Mouse (Mus musculus): ENCODE measurements around the gene Trip11. TPM values are rescaled to one million over a fixed set of nuclear protein-coding genes. Genes with fewer than 3 reads are reported as not detected.

Gene Trip11
- polyA plus RNA-seq, 1 experiment from 2014 or later = 26.6 TPM

GRCm38 (mm10) chr12:101928423-101928822 lies 15.4 kb upstream of the Trip11 start:
- Histone ChIP-seq H3K4me2 (replicated peaks) (no peak overlapping the region), H3K27me3 (no peaks in the 10 kb centered on the region), H3K36me3 (peaks cover 76% of the 10 kb centered on the region), H3K4me3 (no peak overlapping the region), H3K4me1 (no peaks in the 10 kb centered on the region), H3K9me3 (no peaks in the 10 kb centered on the region), H3K27ac (no peak overlapping the region), H3K9ac (no peak overlapping the region)
- ATAC-seq (ENCODE audit: insufficient number of reproducible peaks, insufficient read depth, low FRiP score, low TSS enrichment) = no peak
- WGBS = 74% methylated on average over 1 of the region's 1 CpGs

DNA sequence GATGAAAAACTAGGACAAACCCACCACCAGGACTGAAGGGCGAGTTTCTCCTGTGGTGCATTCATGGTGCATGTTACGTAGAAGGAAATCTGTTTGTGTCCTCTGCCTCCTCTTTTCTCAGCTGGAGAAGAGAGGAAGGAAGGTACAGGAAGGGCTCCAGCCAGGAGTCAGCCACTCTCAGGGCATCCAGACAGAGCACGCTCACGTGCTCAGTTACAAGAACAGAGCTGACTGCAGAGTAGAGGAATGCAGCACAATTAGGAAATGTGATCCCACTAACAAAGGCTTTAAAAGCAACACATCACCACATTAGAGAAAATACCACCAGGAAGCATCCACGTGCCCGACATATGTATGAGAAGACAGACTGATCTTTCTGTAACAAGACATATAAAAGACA lies 9.2 kb upstream of the Trip11 start:
- no peak overlapping the region for H3K4me3 ChIP-seq
- H3K9ac ChIP-seq = no peak overlapping the region
- 67% methylated on average over 6 of the region's 6 CpGs for WGBS
- no peak overlapping the region for H3K27ac ChIP-seq
- no peaks in the 10 kb centered on the region for H3K27me3 ChIP-seq
- peaks cover 37% of the 10 kb centered on the region for H3K36me3 ChIP-seq
- no peak overlapping the region for H3K4me2 ChIP-seq (replicated peaks)
- H3K4me1 ChIP-seq = no peaks in the 10 kb centered on the region
- ATAC-seq (ENCODE audit: insufficient number of reproducible peaks, insufficient read depth, low FRiP score, low TSS enrichment) = no peak
- no peaks in the 10 kb centered on the region for H3K9me3 ChIP-seq

- ATAC-seq (ENCODE audit: insufficient number of reproducible peaks, insufficient read depth, low FRiP score, low TSS enrichment) = no peak
- H3K36me3 ChIP-seq = peaks cover 17% of the 10 kb centered on the region
- no peaks in the 10 kb centered on the region for H3K9me3 ChIP-seq
- no peaks in the 10 kb centered on the region for H3K4me1 ChIP-seq
- no peak overlapping the region for H3K4me3 ChIP-seq
- no peaks in the 10 kb centered on the region for H3K27me3 ChIP-seq
- no peak overlapping the region for H3K4me2 ChIP-seq (replicated peaks)
- H3K9ac ChIP-seq = no peak overlapping the region
- no peak overlapping the region for H3K27ac ChIP-seq
- 86% methylated on average over 3 of the region's 3 CpGs for WGBS
Measured at GRCm38 (mm10) chr12:101919847-101920246, 6.8 kb upstream of the Trip11 start.

GRCm38 (mm10) chr12:101917165-101917564 lies 4.1 kb upstream of the Trip11 start:
- no peaks in the 10 kb centered on the region for H3K36me3 ChIP-seq
- no peaks in the 10 kb centered on the region for H3K4me1 ChIP-seq
- no peak overlapping the region for H3K4me3 ChIP-seq
- H3K27me3 ChIP-seq = no peaks in the 10 kb centered on the region
- no peak for ATAC-seq (ENCODE audit: insufficient number of reproducible peaks, insufficient read depth, low FRiP score, low TSS enrichment)
- no peak overlapping the region for H3K4me2 ChIP-seq (replicated peaks)
- H3K27ac ChIP-seq = no peak overlapping the region
- no peaks in the 10 kb centered on the region for H3K9me3 ChIP-seq
- H3K9ac ChIP-seq = no peak overlapping the region

DNA sequence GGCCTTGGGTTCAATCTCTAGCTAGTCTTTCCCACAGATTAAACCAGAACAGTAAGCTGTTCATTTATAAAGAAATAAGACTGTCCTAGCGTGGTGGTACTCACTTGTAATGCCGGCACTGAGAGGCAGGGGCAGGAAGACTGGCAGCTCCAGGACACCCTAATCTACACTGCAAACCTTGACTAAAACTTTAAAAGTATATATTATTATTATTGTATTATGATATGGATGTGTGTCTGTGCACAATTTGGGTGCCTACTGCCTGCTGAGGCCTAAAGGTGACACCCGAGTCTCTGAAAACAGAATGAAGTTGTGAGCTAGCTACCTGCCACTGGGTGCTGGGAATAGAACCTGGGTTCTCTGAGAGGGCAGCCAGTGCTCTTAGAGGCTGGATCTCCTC lies 1.7 kb downstream of the Trip11 start:
- Histone ChIP-seq H3K9ac (peak overlapping the region; percentile 85; the same call in 1 of the 2 replicates), H3K9me3 (peaks cover 3% of the 10 kb centered on the region; the same call in 1 of the 2 replicates), H3K27ac (no peak overlapping the region), H3K36me3 (peaks cover 15% of the 10 kb centered on the region), H3K4me3 (peak overlapping the region; percentile 87), H3K4me2 (replicated peaks) (peak overlapping the region; percentile 64), H3K4me1 (peaks cover 9% of the 10 kb centered on the region), H3K27me3 (no peaks in the 10 kb centered on the region)
- ATAC-seq (ENCODE audit: insufficient number of reproducible peaks, insufficient read depth, low FRiP score, low TSS enrichment) = no peak
- WGBS = 85% methylated on average over 3 of the region's 3 CpGs

DNA sequence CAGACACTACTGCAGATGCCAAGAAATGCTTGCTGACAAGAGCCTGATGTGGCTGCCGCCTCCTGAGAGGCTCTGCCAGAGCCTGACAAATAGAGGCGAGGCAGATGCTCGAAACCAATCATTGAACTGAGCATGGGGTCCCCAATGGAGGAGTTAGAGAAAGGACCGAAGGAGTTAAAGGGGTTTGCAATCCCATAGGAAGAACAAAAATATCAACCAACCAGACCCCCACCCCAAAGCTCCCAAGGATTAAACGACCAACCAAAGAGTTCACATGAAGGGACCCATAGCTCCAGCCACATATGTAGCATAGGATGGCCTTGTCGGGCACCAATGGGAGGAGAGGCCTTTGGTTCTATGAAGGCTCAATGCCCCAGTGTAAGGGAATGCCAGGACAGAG lies 2.7 kb downstream of the Trip11 start:
- H3K27ac ChIP-seq = no peak overlapping the region
- 94% methylated on average over 6 of the region's 6 CpGs for WGBS
- no peak overlapping the region for H3K4me2 ChIP-seq (replicated peaks)
- no peak overlapping the region for H3K9ac ChIP-seq
- ATAC-seq (ENCODE audit: insufficient number of reproducible peaks, insufficient read depth, low FRiP score, low TSS enrichment) = no peak
- H3K27me3 ChIP-seq = no peaks in the 10 kb centered on the region
- H3K9me3 ChIP-seq = peaks cover 3% of the 10 kb centered on the region; the same call in 1 of the 2 replicates
- peaks cover 15% of the 10 kb centered on the region for H3K36me3 ChIP-seq
- peaks cover 9% of the 10 kb centered on the region for H3K4me1 ChIP-seq
- no peak overlapping the region for H3K4me3 ChIP-seq

- Histone ChIP-seq H3K4me1 (no peaks in the 10 kb centered on the region), H3K36me3 (peaks cover 23% of the 10 kb centered on the region), H3K9me3 (peaks cover 3% of the 10 kb centered on the region; the same call in 1 of the 2 replicates), H3K4me2 (replicated peaks) (no peak overlapping the region), H3K27me3 (no peaks in the 10 kb centered on the region), H3K4me3 (no peak overlapping the region), H3K9ac (no peak overlapping the region), H3K27ac (no peak overlapping the region)
- WGBS = 87% methylated on average over 12 of the region's 12 CpGs
- ATAC-seq (ENCODE audit: insufficient number of reproducible peaks, insufficient read depth, low FRiP score, low TSS enrichment) = no peak
Measured at GRCm38 (mm10) chr12:101905817-101906216, 7.2 kb downstream of the Trip11 start.

GRCm38 (mm10) chr12:101904906-101905305 lies 8.2 kb downstream of the Trip11 start:
- Histone ChIP-seq H3K27me3 (no peaks in the 10 kb centered on the region), H3K9me3 (peaks cover 3% of the 10 kb centered on the region; the same call in 1 of the 2 replicates), H3K4me3 (no peak overlapping the region), H3K27ac (no peak overlapping the region), H3K9ac (no peak overlapping the region), H3K4me1 (no peaks in the 10 kb centered on the region), H3K4me2 (replicated peaks) (no peak overlapping the region), H3K36me3 (peaks cover 23% of the 10 kb centered on the region)
- WGBS = 88% methylated on average over 4 of the region's 4 CpGs
- no peak for ATAC-seq (ENCODE audit: insufficient number of reproducible peaks, insufficient read depth, low FRiP score, low TSS enrichment)

- no peaks in the 10 kb centered on the region for H3K27me3 ChIP-seq
- H3K4me1 ChIP-seq = no peaks in the 10 kb centered on the region
- no peak for ATAC-seq (ENCODE audit: insufficient number of reproducible peaks, insufficient read depth, low FRiP score, low TSS enrichment)
Measured at GRCm38 (mm10) chr12:101904170-101904569, 8.9 kb downstream of the Trip11 start.

GRCm38 (mm10) chr12:101899671-101900245 lies 13.3 kb downstream of the Trip11 start:
- ATAC-seq (ENCODE audit: insufficient number of reproducible peaks, insufficient read depth, low FRiP score, low TSS enrichment) = no peak
- Histone ChIP-seq H3K4me2 (replicated peaks) (no peak overlapping the region), H3K9me3 (no peaks in the 10 kb centered on the region), H3K36me3 (peaks cover 12% of the 10 kb centered on the region; the same call in 1 of the 2 replicates), H3K27ac (no peak overlapping the region), H3K4me1 (no peaks in the 10 kb centered on the region), H3K9ac (no peak overlapping the region), H3K27me3 (no peaks in the 10 kb centered on the region), H3K4me3 (no peak overlapping the region)
- WGBS = 88% methylated on average over 2 of the region's 2 CpGs

More at GRCm38 (mm10) chr12:101904170-101904569, 8.9 kb downstream of the Trip11 start:
- H3K9ac ChIP-seq = no peak overlapping the region
- H3K27ac ChIP-seq = no peak overlapping the region
- peaks cover 3% of the 10 kb centered on the region; the same call in 1 of the 2 replicates for H3K9me3 ChIP-seq
- peaks cover 21% of the 10 kb centered on the region for H3K36me3 ChIP-seq
- H3K4me3 ChIP-seq = no peak overlapping the region
- WGBS = 89% methylated on average over 3 of the region's 3 CpGs
- no peak overlapping the region for H3K4me2 ChIP-seq (replicated peaks)

- WGBS = 96% methylated on average over 8 of the region's 8 CpGs
- H3K4me2 ChIP-seq (replicated peaks) = no peak overlapping the region
- no peaks in the 10 kb centered on the region for H3K9me3 ChIP-seq
- peaks cover 15% of the 10 kb centered on the region for H3K36me3 ChIP-seq
- no peak overlapping the region for H3K9ac ChIP-seq
- no peak overlapping the region for H3K27ac ChIP-seq
- no peaks in the 10 kb centered on the region for H3K27me3 ChIP-seq
- ATAC-seq (ENCODE audit: insufficient number of reproducible peaks, insufficient read depth, low FRiP score, low TSS enrichment) = no peak
- no peak overlapping the region for H3K4me3 ChIP-seq
- no peaks in the 10 kb centered on the region for H3K4me1 ChIP-seq
Measured at GRCm38 (mm10) chr12:101898966-101899365, 14.1 kb downstream of the Trip11 start.

DNA sequence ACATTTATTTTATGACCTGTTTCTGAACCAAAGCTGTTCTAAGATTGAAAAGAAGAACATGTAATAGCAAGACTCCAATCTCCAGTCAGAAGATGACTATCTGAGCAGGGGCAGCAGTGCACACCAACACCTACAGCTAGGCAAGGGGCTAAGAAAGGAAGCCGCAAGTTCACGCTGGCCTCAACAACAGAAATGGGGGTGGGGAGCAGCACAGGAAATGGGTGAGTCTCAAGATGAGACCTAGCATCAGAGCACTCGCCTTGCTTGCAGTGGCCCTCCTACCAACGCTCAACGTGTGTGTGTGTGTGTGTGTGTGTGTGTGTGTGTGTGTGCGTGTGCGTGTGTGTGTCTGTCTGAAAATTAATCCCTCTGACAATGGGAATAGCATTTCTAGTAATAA lies 16.0 kb downstream of the Trip11 start:
- H3K27ac ChIP-seq = no peak overlapping the region
- H3K36me3 ChIP-seq = peaks cover 21% of the 10 kb centered on the region
- H3K9me3 ChIP-seq = no peaks in the 10 kb centered on the region
- WGBS = 84% methylated on average over 7 of the region's 7 CpGs
- H3K4me2 ChIP-seq (replicated peaks) = no peak overlapping the region
- no peak for ATAC-seq (ENCODE audit: insufficient number of reproducible peaks, insufficient read depth, low FRiP score, low TSS enrichment)
- H3K4me1 ChIP-seq = no peaks in the 10 kb centered on the region
- H3K9ac ChIP-seq = no peak overlapping the region
- no peaks in the 10 kb centered on the region for H3K27me3 ChIP-seq
- H3K4me3 ChIP-seq = no peak overlapping the region

Data from embryonic facial prominence, embryonic 12.5 days (tissue).